Mouse (Mus musculus): ENCODE measurements at regions not wholly inside any gene's neighbourhood (a gene's known extent, or its start where the extent isn't known, plus 50 kb on each side); places are given as distances from the start of the nearest gene placed in this dataset.

DNA sequence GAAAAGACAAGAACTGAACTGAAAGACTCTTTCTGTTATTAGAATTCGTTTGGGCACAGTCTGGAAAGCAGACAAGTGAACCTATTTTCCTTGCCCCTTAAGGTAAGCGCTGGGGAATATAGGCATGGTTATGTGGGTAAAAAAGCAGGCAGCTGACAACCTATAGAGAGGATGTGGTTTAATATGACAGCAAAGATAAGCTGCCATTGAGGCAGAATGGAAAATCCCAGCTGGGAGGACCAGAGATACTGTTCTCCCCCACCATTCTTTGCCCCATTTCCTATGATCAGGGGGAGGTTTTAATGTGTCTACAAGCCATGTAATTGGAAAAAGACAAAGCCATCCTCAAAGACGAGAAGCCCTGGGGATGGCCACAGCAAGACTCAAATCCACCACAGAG, 984.9 kb upstream of the Gm7489 start:
- Histone ChIP-seq H3K4me3 (no peak overlapping the region), H3K36me3 (no peaks in the 10 kb centered on the region), H3K9me3 (no peaks in the 10 kb centered on the region), H3K4me2 (replicated peaks) (no peak overlapping the region), H3K27me3 (no peaks in the 10 kb centered on the region), H3K4me1 (no peaks in the 10 kb centered on the region), H3K27ac (no peak overlapping the region), H3K9ac (no peak overlapping the region)
- WGBS, result 67% methylated on average over 3 of the region's 3 CpGs
- ATAC-seq (ENCODE audit: low FRiP score, low read depth), result no peak

DNA sequence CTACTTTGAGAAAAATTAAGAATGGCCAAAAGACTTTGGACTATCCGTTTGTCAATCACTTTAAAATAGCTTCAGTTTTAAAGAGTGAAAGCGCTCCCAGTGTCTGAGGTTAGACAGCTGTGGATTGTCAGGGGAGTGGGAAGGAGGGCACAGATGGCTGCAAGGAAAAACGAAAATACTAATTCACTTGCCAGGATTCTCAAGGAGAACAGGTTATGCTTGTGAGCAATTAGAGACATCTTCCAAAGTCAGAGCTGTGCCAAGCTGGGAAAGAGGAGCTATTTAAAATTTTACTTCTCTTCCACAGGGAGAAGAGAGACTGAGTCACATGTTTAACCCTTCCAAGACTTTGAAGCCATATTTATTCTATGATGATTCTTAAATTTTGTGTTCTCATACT, 979.5 kb upstream of the Gm7489 start:
- no peak overlapping the region for H3K27ac ChIP-seq
- WGBS, result 82% methylated on average over 3 of the region's 3 CpGs
- no peaks in the 10 kb centered on the region for H3K36me3 ChIP-seq
- H3K4me1 ChIP-seq, result no peaks in the 10 kb centered on the region
- H3K9ac ChIP-seq, result no peak overlapping the region
- H3K4me3 ChIP-seq, result no peak overlapping the region
- ATAC-seq (ENCODE audit: low FRiP score, low read depth), result no peak
- H3K9me3 ChIP-seq, result no peaks in the 10 kb centered on the region
- H3K4me2 ChIP-seq (replicated peaks), result no peak overlapping the region
- H3K27me3 ChIP-seq, result no peaks in the 10 kb centered on the region

- ATAC-seq (ENCODE audit: low FRiP score, low read depth), result no peak
- Histone ChIP-seq H3K4me3 (no peak overlapping the region), H3K9me3 (no peaks in the 10 kb centered on the region), H3K36me3 (no peaks in the 10 kb centered on the region), H3K27me3 (no peaks in the 10 kb centered on the region), H3K4me1 (no peaks in the 10 kb centered on the region), H3K9ac (no peak overlapping the region), H3K27ac (no peak overlapping the region), H3K4me2 (replicated peaks) (no peak overlapping the region)
- 50% methylated on average over 1 of the region's 1 CpGs for WGBS
These were observed 977.5 kb upstream of the Gm7489 start for GRCm38 (mm10) chr15:52907217-52907616.

- no peak overlapping the region for H3K9ac ChIP-seq
- ATAC-seq (ENCODE audit: low FRiP score, low read depth), result no peak
- 73% methylated on average over 1 of the region's 1 CpGs for WGBS
These were observed 962.4 kb upstream of the Gm7489 start for GRCm38 (mm10) chr15:52922277-52922676.

GRCm38 (mm10) chr15:52928408-52928807, 956.3 kb upstream of the Gm7489 start:
- WGBS, result 61% methylated on average over 3 of the region's 3 CpGs

More at GRCm38 (mm10) chr15:52922277-52922676, 962.4 kb upstream of the Gm7489 start:
- Histone ChIP-seq H3K4me2 (replicated peaks) (no peak overlapping the region), H3K4me1 (no peaks in the 10 kb centered on the region), H3K4me3 (no peak overlapping the region), H3K27ac (no peak overlapping the region), H3K27me3 (no peaks in the 10 kb centered on the region), H3K36me3 (no peaks in the 10 kb centered on the region), H3K9me3 (peaks cover 20% of the 10 kb centered on the region; the same call in 1 of the 2 replicates)

GRCm38 (mm10) chr15:52937138-52937537, 947.6 kb upstream of the Gm7489 start:
- H3K9ac ChIP-seq, result no peak overlapping the region
- no peak overlapping the region for H3K4me2 ChIP-seq (replicated peaks)
- ATAC-seq (ENCODE audit: low FRiP score, low read depth), result no peak
- no peaks in the 10 kb centered on the region for H3K9me3 ChIP-seq
- no peaks in the 10 kb centered on the region for H3K4me1 ChIP-seq
- no peak overlapping the region for H3K4me3 ChIP-seq
- no peak overlapping the region for H3K27ac ChIP-seq
- 85% methylated on average over 2 of the region's 2 CpGs for WGBS
- H3K36me3 ChIP-seq, result no peaks in the 10 kb centered on the region
- H3K27me3 ChIP-seq, result no peaks in the 10 kb centered on the region

More at GRCm38 (mm10) chr15:52928408-52928807, 956.3 kb upstream of the Gm7489 start:
- Histone ChIP-seq H3K9ac (no peak overlapping the region), H3K27ac (no peak overlapping the region), H3K27me3 (no peaks in the 10 kb centered on the region), H3K4me3 (no peak overlapping the region), H3K36me3 (no peaks in the 10 kb centered on the region), H3K9me3 (no peaks in the 10 kb centered on the region), H3K4me2 (replicated peaks) (no peak overlapping the region), H3K4me1 (no peaks in the 10 kb centered on the region)
- no peak for ATAC-seq (ENCODE audit: low FRiP score, low read depth)

GRCm38 (mm10) chr15:52944592-52944991, 940.1 kb upstream of the Gm7489 start:
- no peaks in the 10 kb centered on the region for H3K36me3 ChIP-seq
- H3K4me3 ChIP-seq, result no peak overlapping the region
- H3K27me3 ChIP-seq, result no peaks in the 10 kb centered on the region
- WGBS, result 73% methylated on average over 4 of the region's 4 CpGs
- H3K4me1 ChIP-seq, result no peaks in the 10 kb centered on the region
- no peaks in the 10 kb centered on the region for H3K9me3 ChIP-seq
- H3K4me2 ChIP-seq (replicated peaks), result no peak overlapping the region
- ATAC-seq (ENCODE audit: low FRiP score, low read depth), result no peak
- no peak overlapping the region for H3K27ac ChIP-seq
- no peak overlapping the region for H3K9ac ChIP-seq

DNA sequence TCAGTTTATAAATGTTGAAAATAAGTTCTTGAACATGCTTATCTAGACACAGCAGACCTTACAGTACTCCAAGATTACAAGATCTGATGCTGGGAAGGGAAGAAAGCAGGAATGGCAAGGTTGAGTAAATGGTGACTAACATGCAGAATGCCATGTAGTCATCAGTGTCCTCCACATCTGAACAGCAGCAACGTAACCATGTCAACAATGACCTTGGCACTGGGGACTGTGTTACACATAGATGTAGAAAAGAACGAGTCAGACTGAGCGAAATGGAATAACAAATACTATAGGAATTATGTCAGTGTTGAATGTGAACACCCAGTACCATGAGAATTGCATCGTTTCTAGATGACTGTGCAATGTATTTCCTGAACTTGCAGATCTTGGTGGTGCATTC, 936.5 kb upstream of the Gm7489 start:
- Histone ChIP-seq H3K4me3 (no peak overlapping the region), H3K27ac (no peak overlapping the region), H3K9ac (no peak overlapping the region), H3K36me3 (no peaks in the 10 kb centered on the region), H3K9me3 (no peaks in the 10 kb centered on the region), H3K27me3 (no peaks in the 10 kb centered on the region), H3K4me2 (replicated peaks) (no peak overlapping the region), H3K4me1 (no peaks in the 10 kb centered on the region)
- no peak for ATAC-seq (ENCODE audit: low FRiP score, low read depth)
- 94% methylated on average over 4 of the region's 4 CpGs for WGBS

DNA sequence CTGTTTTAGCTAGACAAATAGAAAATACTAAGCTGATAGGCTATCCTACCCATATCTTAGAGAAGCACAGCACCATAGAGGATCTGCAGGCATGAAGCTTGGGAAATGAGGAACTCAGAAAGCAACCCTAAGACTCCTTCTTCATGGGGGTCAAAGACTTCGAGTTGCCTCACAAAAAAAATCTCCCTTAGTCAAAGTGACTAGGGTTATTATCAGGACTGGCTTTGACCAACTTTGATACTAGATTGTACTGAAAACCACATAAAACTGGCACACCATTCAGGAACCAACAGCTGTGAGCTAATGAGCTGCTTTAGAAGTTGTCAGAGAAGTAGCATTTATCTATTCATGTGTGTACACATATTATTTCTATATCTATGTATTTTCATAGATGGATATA, 931.2 kb upstream of the Gm7489 start:
- H3K4me2 ChIP-seq (replicated peaks), result no peak overlapping the region
- H3K27me3 ChIP-seq, result no peaks in the 10 kb centered on the region
- H3K27ac ChIP-seq, result no peak overlapping the region
- no peaks in the 10 kb centered on the region for H3K36me3 ChIP-seq
- H3K4me1 ChIP-seq, result no peaks in the 10 kb centered on the region
- no peak overlapping the region for H3K9ac ChIP-seq
- H3K9me3 ChIP-seq, result no peaks in the 10 kb centered on the region
- H3K4me3 ChIP-seq, result no peak overlapping the region
- 66% methylated on average over 1 of the region's 1 CpGs for WGBS
- ATAC-seq (ENCODE audit: low FRiP score, low read depth), result no peak

GRCm38 (mm10) chr15:52954715-52955593, 929.8 kb upstream of the Gm7489 start:
- no peak overlapping the region for H3K4me3 ChIP-seq

DNA sequence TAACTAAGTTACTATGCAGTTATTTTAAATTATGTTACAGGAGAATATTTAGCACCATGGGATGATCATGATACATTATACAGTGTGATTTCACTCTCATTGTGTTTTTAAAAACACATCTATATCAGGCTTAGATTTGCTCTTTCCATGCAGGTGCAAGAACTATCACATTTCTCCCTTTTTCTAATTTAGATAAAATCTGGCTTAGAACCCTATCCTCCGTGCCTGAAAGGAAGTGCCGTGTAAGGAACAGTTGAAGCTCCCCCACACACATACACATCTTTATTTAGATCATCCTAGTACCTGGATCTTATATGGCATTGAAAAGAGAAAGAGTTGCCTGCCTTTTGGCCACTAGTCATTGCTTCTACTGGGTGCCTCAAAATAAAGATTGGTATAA, 925.0 kb upstream of the Gm7489 start:
- Histone ChIP-seq H3K4me1 (no peaks in the 10 kb centered on the region), H3K4me2 (replicated peaks) (no peak overlapping the region), H3K9ac (no peak overlapping the region), H3K36me3 (no peaks in the 10 kb centered on the region), H3K9me3 (no peaks in the 10 kb centered on the region), H3K27me3 (no peaks in the 10 kb centered on the region), H3K4me3 (no peak overlapping the region), H3K27ac (no peak overlapping the region)
- WGBS, result 82% methylated on average over 2 of the region's 2 CpGs
- ATAC-seq (ENCODE audit: low FRiP score, low read depth), result no peak

More at GRCm38 (mm10) chr15:52954715-52955593, 929.8 kb upstream of the Gm7489 start:
- no peak for ATAC-seq (ENCODE audit: low FRiP score, low read depth)
- no peak overlapping the region for H3K4me2 ChIP-seq (replicated peaks)
- no peak overlapping the region for H3K9ac ChIP-seq
- H3K27ac ChIP-seq, result no peak overlapping the region
- H3K9me3 ChIP-seq, result no peaks in the 10 kb centered on the region
- no peaks in the 10 kb centered on the region for H3K27me3 ChIP-seq
- H3K36me3 ChIP-seq, result no peaks in the 10 kb centered on the region
- no peaks in the 10 kb centered on the region for H3K4me1 ChIP-seq
- WGBS, result 80% methylated on average over 7 of the region's 7 CpGs

DNA sequence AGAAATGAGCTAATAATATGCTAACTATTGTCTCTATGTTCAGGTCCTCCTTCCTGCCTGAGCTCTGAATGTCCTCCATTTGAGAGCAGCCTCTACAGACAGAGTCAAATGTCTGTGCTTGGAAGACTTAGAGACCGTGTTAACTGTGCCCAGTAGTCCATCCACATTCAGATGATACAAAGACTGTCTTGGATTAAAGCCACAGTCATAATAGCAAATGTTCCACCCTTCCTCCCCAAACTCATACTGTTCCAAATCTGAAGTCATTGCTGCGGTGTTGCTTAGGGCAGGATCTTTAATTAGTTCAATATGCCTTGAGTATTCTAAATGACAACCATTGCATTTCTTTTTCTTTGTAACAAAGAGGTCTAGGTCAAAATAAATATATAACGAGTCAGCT, 923.2 kb upstream of the Gm7489 start:
- no peak for ATAC-seq (ENCODE audit: low FRiP score, low read depth)
- H3K4me2 ChIP-seq (replicated peaks), result no peak overlapping the region
- no peaks in the 10 kb centered on the region for H3K36me3 ChIP-seq
- no peaks in the 10 kb centered on the region for H3K27me3 ChIP-seq
- 53% methylated on average over 3 of the region's 3 CpGs for whole genome bisulfite sequencing
- no peaks in the 10 kb centered on the region for H3K4me1 ChIP-seq
- no peak overlapping the region for H3K9ac ChIP-seq
- no peak overlapping the region for H3K27ac ChIP-seq
- no peak overlapping the region for H3K4me3 ChIP-seq
- no peaks in the 10 kb centered on the region for H3K9me3 ChIP-seq

- no peak overlapping the region for H3K4me2 ChIP-seq (replicated peaks)
- no peak overlapping the region for H3K27ac ChIP-seq
- H3K4me1 ChIP-seq, result peaks cover 7% of the 10 kb centered on the region; the same call in 1 of the 2 replicates
- no peaks in the 10 kb centered on the region for H3K36me3 ChIP-seq
- no peak overlapping the region for H3K4me3 ChIP-seq
- 61% methylated on average over 2 of the region's 2 CpGs for WGBS
- no peak for ATAC-seq (ENCODE audit: low FRiP score, low read depth)
- no peaks in the 10 kb centered on the region for H3K27me3 ChIP-seq
- H3K9me3 ChIP-seq, result no peaks in the 10 kb centered on the region
- H3K9ac ChIP-seq, result no peak overlapping the region
These were observed 920.8 kb upstream of the Gm7489 start for GRCm38 (mm10) chr15:52963918-52964317.
